Mouse (Mus musculus): ENCODE data around the gene Armc9. TPM values are rescaled to one million over a fixed set of nuclear protein-coding genes. Genes with fewer than 3 reads are reported as not detected.

The Armc9 gene
- polyA plus RNA-seq, 1 experiment from 2014 or later, result 30.5 TPM

DNA sequence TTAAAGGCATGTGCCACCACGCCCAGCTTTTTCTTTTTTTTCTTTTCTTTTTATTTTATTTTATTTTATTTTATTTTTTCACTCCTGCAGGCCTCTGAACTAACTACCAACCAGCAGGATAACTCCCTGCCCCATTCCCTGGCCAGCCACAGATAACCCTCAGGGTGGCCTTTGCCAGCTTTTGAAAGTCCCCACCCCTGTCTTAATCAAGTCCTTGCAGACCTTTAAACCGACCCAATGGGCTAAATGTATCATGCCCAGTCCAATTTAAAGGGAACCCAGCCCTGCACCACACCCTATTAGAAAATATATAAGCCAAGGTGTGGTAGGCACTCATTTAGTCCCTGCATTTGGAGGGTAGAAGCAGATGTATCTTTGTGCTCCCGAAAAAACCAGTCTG, 157.7 kb downstream of the Armc9 start:
- no peak overlapping the region for H3K27ac ChIP-seq (ENCODE audit: low read depth, low read length)
- no peak overlapping the region for H3K4me3 ChIP-seq (ENCODE audit: low read length)

DNA sequence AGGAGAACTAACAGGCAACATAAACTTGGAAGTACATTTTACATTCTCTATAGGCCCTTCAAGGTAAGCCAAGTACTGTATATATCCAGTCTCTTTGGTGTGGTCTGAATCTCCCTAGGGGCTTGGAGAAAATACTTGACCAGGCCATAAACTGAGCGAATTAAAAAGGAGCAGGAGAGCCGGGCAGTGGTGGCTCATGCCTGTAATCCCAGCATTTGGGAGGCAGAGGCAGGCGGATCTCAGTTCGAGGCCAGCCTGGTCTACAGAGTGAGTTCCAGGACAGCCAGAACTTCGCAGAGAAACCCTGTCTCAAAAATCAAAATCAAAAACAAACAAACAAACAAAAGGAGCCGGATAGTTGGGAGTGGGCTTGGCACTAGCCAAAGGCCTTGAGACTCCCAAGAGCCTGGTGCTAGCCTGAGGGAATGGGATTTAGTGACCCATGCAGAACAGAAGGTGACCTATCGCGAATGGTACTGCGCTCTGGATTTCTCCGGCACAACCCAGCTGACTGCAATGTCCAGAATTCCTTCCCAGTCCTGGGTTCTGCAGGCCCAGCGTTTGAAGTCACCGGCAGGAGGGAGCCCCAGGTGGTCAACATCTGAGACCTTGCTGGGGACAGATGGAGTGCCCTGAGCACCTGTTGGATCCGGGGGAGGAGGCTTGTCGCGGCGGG, 158.7 kb downstream of the Armc9 start:
- Histone ChIP-seq H3K4me1 (ENCODE audit: control insufficient read depth, insufficient read depth, low read length) (no peaks in the 10 kb centered on the region), H3K9ac (ENCODE audit: low read depth, low read length) (no peak overlapping the region), H3K27me3 (ENCODE audit: control insufficient read depth, insufficient read depth, low read length) (no peaks in the 10 kb centered on the region), H3K9me3 (ENCODE audit: control insufficient read depth, low read length) (no peaks in the 10 kb centered on the region), H3K27ac (ENCODE audit: low read depth, low read length) (no peak overlapping the region), H3K4me3 (ENCODE audit: low read length) (no peak overlapping the region), H3K4me2 (replicated peaks; ENCODE audit: low read depth, low read length) (no peak overlapping the region), H3K36me3 (ENCODE audit: control insufficient read depth, insufficient read depth, low read length) (no peaks in the 10 kb centered on the region)
- ATAC-seq (ENCODE audit: low FRiP score, low TSS enrichment), result no peak
- WGBS, result 50% methylated on average over 16 of the region's 16 CpGs

More for the DNA sequence above, 157.7 kb downstream of the Armc9 start:
- 77% methylated on average over 3 of the region's 3 CpGs for WGBS
- no peak for ATAC-seq (ENCODE audit: low FRiP score, low TSS enrichment)
- no peaks in the 10 kb centered on the region for H3K27me3 ChIP-seq (ENCODE audit: control insufficient read depth, insufficient read depth, low read length)
- no peaks in the 10 kb centered on the region for H3K36me3 ChIP-seq (ENCODE audit: control insufficient read depth, insufficient read depth, low read length)
- H3K4me1 ChIP-seq (ENCODE audit: control insufficient read depth, insufficient read depth, low read length), result no peaks in the 10 kb centered on the region
- no peak overlapping the region for H3K9ac ChIP-seq (ENCODE audit: low read depth, low read length)
- no peaks in the 10 kb centered on the region for H3K9me3 ChIP-seq (ENCODE audit: control insufficient read depth, low read length)
- no peak overlapping the region for H3K4me2 ChIP-seq (replicated peaks; ENCODE audit: low read depth, low read length)

DNA sequence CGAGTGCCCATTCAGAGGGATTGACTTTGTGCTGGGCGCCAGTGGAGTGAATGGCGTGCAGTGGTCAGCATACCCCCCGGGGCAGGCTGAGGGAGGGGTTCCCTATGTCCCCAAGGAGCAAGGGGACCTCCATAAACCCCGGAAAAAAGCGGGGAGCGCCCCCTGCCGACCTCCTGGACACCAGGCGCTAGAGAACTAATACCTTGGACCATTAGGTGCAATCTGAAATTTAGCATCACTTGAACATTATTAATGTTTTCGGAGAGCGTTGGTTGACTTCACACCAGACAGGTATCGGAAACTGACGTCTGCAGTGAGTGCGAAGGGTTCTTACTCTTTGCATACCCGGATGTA, 159.2 kb downstream of the Armc9 start:
- Histone ChIP-seq H3K9ac (ENCODE audit: low read depth, low read length) (no peak overlapping the region), H3K4me3 (ENCODE audit: low read length) (no peak overlapping the region), H3K36me3 (ENCODE audit: control insufficient read depth, insufficient read depth, low read length) (no peaks in the 10 kb centered on the region), H3K27me3 (ENCODE audit: control insufficient read depth, insufficient read depth, low read length) (no peaks in the 10 kb centered on the region), H3K4me1 (ENCODE audit: control insufficient read depth, insufficient read depth, low read length) (no peaks in the 10 kb centered on the region), H3K4me2 (replicated peaks; ENCODE audit: low read depth, low read length) (no peak overlapping the region), H3K9me3 (ENCODE audit: control insufficient read depth, low read length) (no peaks in the 10 kb centered on the region), H3K27ac (ENCODE audit: low read depth, low read length) (no peak overlapping the region)
- ATAC-seq (ENCODE audit: low FRiP score, low TSS enrichment), result peak; percentile 36; the same call in 1 of the 2 replicates
- WGBS, result 39% methylated on average over 15 of the region's 15 CpGs

DNA sequence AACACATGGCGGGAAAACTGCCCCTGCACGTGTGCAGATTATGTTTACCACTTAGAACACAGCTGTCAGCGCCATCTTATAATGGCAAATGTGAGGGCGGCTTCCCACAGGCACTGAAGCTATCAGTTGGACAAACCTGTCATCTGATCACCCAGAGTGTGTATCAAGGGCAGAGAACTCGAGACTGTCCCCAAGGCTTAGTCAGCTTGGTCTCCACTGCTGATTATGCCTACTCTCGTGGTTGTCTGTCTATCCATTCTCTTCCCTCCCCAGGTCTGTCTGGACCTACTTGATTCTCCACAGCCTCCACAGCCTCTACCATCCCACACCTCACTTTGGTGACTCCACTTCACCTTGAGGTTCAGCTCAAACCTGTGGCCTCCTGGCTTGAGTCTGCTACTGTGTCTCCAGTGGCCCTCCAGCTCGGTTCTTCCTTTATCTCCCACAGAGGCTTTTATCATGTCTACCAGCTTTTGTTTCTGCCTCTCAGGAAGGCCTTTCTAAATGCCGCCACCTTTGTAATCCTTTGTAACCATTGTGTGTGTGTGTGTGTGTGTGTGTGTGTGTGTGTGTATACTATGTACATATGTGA, 166.3 kb downstream of the Armc9 start:
- H3K4me1 ChIP-seq (ENCODE audit: control insufficient read depth, insufficient read depth, low read length), result no peaks in the 10 kb centered on the region
- no peak overlapping the region for H3K4me2 ChIP-seq (replicated peaks; ENCODE audit: low read depth, low read length)
- H3K4me3 ChIP-seq (ENCODE audit: low read length), result no peak overlapping the region
- 90% methylated on average over 6 of the region's 8 CpGs for WGBS
- H3K9me3 ChIP-seq (ENCODE audit: control insufficient read depth, low read length), result no peaks in the 10 kb centered on the region
- H3K9ac ChIP-seq (ENCODE audit: low read depth, low read length), result no peak overlapping the region
- no peak for ATAC-seq (ENCODE audit: low FRiP score, low TSS enrichment)
- no peaks in the 10 kb centered on the region for H3K27me3 ChIP-seq (ENCODE audit: control insufficient read depth, insufficient read depth, low read length)
- no peak overlapping the region for H3K27ac ChIP-seq (ENCODE audit: low read depth, low read length)
- no peaks in the 10 kb centered on the region for H3K36me3 ChIP-seq (ENCODE audit: control insufficient read depth, insufficient read depth, low read length)

Other genes starting within 250 kb of the Armc9 start
- gene 4933407L21Rik, start 226.3 kb upstream of the Armc9 start, polyA plus RNA-seq (2014; fragmentation: Nextera tagmentation; extraction: Ambion mirVana), result 0.85 and 1.7 TPM in 2 replicates
- gene Gpr55, start 193.8 kb upstream of the Armc9 start, polyA plus RNA-seq (2014; fragmentation: Nextera tagmentation; extraction: Ambion mirVana), result 0.07 TPM in 1 of 2 replicates, not detected in the other
- 0.34 TPM in 1 of 2 replicates, not detected in the other for gene Spata3, start 138.0 kb upstream of the Armc9 start, polyA plus RNA-seq (2014; fragmentation: Nextera tagmentation; extraction: Ambion mirVana)
- gene 2810459M11Rik, start 108.9 kb upstream of the Armc9 start, polyA plus RNA-seq (2014; fragmentation: Nextera tagmentation; extraction: Ambion mirVana), result 0.81 and 1.7 TPM in 2 replicates
- 135 and 207 TPM in 2 replicates for gene Psmd1, start 90.4 kb upstream of the Armc9 start, polyA plus RNA-seq (2014; fragmentation: Nextera tagmentation; extraction: Ambion mirVana)
- 1.2 and 1.3 TPM in 2 replicates for gene Htr2b, start 42.8 kb upstream of the Armc9 start, polyA plus RNA-seq (2014; fragmentation: Nextera tagmentation; extraction: Ambion mirVana)
- 0.53 and 0.76 TPM in 2 replicates for gene Gm21972, start 21.1 kb upstream of the Armc9 start, polyA plus RNA-seq (2014; fragmentation: Nextera tagmentation; extraction: Ambion mirVana)
- 5.3 and 8.1 TPM in 2 replicates for gene B3gnt7, start 148.1 kb downstream of the Armc9 start, polyA plus RNA-seq (2014; fragmentation: Nextera tagmentation; extraction: Ambion mirVana)
- 491 and 510 TPM in 2 replicates for gene Ncl, start 204.6 kb downstream of the Armc9 start, polyA plus RNA-seq (2014; fragmentation: Nextera tagmentation; extraction: Ambion mirVana)

Data from kidney, embryonic 14.5 days (tissue).